Mouse (Mus musculus) left cerebral cortex, postnatal 25 days (tissue): ENCODE data around the gene Ndufs3. TPM values are rescaled to one million over a fixed set of nuclear protein-coding genes. Genes with fewer than 3 reads are reported as not detected.
"Not testable (repeated sequence)": the region's sequence is repeated elsewhere in the genome, so short reads cannot be mapped to it uniquely, and the experiment has no call there.

Source experiments
- DNase-seq, 2 experiments: peaks; one replicate each; pipeline ENCODE4 v3.0.0; 2022; ENCODE audit warnings: low spot score in 2 of 2, mixed read lengths in 1 of 2
- intact Hi-C: fragments of 180-260 bp; cut with DNase I; formaldehyde crosslinking; loops from one replicate; pipeline ENCODE4 v1.15.1; 2025
- total RNA-seq, 2 experiments: library from RNA; stranded (reverse); gene quantifications; 2 replicates each; pipeline ENCODE4 v1.2.3; 2021

Gene Ndufs3
- total RNA-seq, 2 experiments from 2014 or later = 234 to 246 TPM

DNA sequence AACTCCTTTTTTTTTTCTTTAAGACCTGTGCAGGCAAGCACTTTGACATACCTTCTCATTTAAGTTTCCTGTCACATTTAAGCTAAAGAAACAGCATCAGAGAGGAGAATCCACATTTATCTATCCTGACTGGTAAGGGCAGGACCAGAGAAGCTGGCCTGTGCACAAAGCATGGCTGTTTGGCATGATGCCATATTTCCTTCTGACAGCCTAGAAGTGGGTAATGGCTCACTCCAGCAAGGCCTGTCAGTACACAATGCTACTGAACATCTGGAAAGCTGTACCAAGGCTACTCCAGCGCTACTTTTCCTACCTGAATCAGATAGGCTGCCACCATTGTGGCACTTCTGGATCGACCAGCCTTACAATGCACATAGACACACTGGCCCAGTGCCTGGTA lies 9.0 kb upstream of the Ndufs3 start:
- DNase-seq = no peak
- intact Hi-C loops = no loop called here

DNA sequence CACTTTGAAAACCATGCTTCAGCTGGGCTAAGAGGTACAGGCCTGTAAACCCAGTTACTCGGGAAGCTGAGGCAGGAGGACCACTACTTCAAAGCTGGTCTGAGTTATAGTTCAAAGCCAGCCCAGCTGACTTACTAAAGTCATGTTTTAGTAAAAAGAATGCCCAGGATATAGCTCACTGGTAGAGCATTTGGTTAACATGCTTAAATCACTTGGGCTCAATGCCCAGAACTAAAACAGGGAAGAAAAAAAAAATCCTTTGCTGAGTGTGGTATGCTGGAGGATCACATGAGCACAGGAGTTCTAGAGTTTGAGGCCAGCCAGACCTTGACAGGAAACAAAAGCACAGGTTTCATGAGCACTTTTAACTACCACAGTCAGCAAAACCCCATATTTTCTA lies 7.0 kb upstream of the Ndufs3 start:
- intact Hi-C loops = no loop called here
- no peak for DNase-seq

DNA sequence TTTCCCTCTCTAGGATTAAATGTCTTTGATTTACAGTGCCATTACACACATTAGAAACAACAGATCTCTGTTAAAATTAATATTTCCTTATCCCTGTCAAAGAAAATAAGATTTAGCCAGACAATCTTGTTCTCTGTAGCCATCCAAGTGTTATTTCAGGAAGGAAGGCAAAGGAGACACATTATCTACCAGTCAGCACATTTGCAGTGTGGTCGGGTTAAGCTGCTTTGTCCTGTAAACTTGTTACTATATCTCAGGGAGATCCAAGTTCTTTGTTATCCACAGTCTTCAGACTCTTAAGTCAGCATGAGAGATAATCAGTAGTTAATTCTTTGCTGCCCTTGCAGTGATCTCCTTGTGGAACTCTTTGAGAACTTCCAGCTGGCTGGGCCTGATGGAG lies 6.2 kb upstream of the Ndufs3 start:
- DNase-seq = no peak
- intact Hi-C loops = no loop called here

DNA sequence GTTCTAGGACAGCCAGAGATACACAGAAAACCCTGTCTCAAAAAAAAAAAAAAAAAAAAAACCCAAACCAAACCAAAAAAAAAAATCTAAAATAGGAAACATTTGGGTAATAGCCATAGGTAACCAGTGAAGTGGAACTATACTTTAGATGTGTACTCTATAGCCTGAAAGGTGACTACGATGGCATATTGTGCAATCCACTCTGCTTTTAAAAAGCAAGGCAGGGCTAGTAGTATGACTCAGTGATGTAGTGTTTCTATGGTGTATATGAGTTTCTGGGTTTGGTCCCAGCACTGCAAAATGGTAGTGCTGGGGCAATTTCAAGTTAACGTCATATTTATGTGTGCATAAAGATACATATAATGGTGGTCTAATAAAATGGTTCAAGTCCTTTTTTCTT lies 2.1 kb upstream of the Ndufs3 start:
- DNase-seq = no peak
- intact Hi-C loops = no loop called here

DNA sequence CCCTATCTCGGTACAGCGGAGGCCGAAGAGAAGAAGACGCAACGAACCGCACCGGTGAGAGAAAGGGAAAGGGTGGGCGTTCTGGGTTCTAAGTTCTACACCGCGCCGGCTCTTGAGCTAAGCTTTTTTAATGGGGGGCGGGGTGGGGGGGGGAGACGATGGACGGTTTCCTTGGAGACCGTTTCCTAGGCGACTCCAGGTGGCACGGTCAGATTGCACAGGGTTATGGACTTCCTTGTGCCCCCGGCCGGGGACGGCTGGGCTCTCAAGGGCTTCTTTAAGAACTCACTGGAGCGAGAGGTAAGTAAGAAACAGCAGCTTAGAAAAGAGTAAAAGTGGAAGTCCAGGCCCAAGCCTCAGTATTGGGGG lies 213 bp upstream of the Ndufs3 start:
- no peak for DNase-seq
- intact Hi-C loops = loop anchor here (5.0 kb wide), 1 partner anchor 38 kb away; no protein-coding TSS in a partner anchor

DNA sequence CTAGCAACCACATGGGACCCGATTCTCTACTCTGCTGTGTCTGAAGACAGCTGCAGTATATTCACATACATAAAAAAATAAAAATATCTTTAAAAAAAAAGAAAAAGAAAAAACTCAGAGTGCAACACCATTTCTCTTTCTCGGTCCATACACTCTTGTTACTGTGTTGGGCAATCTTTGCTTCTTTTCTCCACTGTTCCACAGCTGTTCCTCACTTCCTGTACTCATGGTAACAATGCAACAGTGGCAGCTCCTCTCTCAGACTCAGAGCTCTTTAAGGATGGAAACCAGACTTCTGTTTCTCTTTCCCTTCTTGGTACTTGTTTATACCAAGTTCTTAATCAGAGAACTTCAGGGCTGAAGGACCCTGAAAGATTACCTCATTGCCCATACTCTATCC lies 1.2 kb downstream of the Ndufs3 start:
- no peak for DNase-seq
- intact Hi-C loops = loop anchor here (5.0 kb wide), 1 partner anchor 36 kb away; no protein-coding TSS in a partner anchor

DNA sequence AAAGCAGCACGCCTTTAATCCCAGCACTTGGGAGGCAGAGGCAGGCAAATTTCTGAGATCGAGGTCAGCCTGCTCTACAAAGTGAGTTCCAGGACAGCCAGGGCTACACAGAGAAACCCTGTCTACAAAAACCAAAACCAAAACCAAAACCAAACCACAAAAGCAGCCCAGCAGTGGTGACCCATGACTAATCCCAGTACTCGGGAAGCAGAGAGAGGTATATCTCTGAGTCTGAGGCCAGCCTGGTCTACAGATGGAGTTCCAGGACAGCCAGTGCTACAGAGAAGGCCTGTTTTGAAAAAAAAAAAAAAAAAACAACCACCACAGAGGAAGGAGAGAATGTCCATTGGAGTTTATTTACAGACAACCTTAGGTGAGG lies 10.3 kb downstream of the Ndufs3 start:
- intact Hi-C loops, DNase-seq: not testable (repeated sequence)

DNA sequence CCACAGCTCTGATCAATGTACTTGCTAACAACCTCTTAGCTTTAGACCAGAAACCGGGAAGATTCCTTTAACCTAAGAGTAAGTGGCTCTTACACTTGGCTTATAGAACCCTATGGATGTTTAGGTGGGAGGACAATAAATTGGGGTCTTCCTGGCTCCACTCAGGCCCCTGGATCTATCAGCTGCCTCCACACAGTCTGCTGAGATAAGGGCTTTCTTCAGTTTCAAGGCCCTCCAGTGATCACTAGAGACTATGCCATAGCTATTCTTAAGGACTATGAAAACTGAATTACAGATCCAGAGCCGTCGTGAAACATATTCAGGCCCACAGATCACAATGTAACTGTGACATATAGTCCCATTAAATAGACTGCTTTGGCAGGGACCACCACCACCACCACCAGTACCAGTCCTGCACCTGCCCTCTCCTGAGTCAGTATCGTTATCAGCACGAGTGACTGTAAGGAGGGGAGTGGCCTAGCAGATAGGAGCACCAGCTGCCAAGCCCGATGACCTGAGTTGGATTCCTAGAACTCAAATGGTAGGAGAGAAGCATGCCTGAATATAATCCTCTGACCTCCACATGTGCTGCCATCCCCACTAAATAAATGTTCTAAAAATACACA lies 10.8 kb downstream of the Ndufs3 start:
- no peak for DNase-seq
- intact Hi-C loops = no loop called here

DNA sequence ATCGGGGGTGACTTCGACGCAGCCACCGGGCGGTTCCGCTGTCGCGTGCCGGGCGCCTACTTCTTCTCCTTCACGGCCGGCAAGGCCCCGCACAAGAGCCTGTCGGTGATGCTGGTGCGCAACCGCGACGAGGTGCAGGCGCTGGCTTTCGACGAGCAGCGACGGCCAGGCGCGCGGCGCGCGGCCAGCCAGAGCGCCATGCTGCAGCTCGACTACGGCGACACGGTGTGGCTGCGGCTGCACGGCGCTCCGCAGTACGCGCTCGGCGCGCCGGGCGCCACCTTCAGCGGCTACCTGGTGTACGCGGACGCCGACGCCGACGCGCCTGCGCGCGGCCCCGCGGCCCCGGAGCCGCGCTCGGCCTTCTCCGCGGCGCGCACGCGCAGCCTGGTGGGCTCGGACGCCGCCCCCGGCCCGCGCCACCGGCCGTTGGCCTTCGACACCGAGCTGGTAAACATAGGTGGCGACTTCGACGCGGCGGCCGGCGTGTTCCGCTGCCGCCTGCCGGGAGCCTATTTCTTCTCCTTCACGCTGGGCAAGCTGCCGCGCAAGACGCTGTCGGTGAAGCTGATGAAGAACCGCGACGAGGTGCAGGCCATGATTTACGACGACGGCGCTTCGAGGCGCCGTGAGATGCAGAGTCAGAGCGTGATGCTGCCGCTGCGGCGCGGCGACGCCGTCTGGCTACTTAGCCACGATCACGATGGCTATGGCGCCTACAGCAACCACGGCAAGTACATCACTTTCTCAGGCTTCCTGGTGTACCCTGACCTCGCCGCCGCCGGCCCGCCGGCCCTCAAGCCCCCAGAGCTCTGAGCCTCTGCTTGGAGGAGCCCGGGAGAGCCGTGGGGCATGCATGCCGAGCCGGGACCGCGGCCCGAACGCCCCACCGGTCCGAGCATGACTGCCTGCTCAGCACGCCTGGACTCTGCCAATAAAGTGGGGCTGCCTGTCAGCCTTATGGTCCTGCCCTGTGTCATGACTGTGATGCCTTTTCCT lies 14.8 kb downstream of the Ndufs3 start:
- intact Hi-C loops = loop anchor here (5.0 kb wide), 1 partner anchor 172 kb away; no protein-coding TSS in a partner anchor

DNA sequence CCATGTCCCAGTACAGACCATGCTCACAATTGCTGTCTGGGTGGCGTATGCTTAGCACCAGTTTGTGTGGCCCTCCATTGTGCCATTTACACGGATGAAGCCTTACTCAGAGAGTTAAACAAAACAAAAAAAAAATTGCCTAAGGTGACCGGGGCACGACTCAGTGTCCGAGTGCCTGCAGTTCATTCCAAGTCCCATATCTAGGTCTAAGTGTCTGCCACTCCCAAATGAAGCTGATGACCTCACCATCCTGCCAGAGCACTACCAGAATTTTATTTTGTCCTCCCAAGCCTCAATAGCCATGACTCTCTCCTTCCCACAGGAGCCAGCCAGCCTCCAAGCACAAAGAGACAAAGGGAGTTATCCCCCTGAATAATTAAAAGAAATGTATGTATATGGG lies 17.0 kb downstream of the Ndufs3 start:
- peak in 1 of 2 experiments; percentile 3 for DNase-seq
- intact Hi-C loops = loop anchor here (2.0 to 5.0 kb wide), 2 partner anchors 17 to 175 kb away; no protein-coding TSS in a partner anchor

More for the DNA sequence above, 14.8 kb downstream of the Ndufs3 start:
- peak in 1 of 2 experiments; percentile 59 for DNase-seq

DNA sequence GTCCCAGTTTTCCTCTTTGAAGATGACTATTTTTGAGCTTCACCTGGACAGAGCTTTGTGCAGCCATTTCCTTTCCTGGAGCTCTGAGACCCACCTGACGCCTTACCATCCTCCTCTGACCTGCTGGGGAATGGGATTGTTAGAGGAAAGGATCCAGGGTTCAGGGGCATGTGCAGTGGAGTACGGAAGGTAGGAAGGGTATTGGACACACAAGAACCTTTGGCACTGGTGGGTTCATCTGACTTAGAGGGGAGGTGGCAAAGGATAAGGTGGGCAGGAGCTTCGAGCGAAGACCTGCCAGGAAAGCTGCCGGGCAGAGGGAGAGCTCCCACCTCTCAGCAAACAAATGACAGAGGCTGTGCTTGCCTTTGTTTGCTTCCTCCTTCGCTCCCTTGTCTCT lies 18.2 kb downstream of the Ndufs3 start:
- no peak for DNase-seq
- intact Hi-C loops = loop anchor here (2.0 to 5.0 kb wide), 2 partner anchors 16 to 176 kb away; no protein-coding TSS in a partner anchor

DNA sequence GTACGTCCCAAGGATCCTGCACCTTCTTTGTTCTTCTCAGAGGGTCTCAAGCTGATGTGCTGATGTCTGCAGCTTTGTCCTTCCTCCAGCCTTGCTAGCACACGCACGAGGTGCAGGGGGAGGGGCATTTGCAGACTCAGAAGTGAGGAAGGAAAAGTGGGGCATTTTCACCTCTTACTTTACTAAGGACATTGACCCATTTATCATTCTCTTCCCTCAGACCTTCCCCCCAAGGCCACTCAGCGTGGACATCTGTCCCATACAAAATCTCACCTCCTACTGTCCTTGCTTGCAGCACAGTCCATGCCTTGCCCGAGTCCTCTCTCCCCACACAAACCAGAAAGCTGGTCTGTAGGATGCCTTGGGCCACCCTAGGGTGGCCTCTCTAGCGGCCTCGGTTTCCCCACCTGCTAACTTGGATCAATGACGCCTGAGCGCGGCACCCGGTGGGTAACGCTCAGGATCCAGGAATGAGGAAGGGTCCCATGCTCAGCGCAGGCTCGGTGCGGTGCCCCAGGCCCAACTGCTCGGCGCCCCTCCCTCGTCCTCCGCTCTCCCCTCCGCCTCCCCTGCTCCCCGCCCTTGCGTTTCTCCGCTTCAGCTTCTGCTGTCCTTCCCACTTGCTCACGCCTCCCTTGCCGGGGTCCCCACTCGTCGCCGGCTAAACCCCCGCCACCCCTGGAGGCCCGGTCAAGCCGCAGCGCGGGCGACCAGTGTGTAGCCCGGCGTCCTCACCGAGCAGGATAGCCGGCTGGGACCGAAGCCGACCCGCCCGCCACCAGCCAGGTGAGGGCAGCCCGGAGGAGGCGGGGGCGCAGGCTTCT lies 19.2 kb downstream of the Ndufs3 start, which contains the start of gene C1qtnf4:
C1qtnf4 (plus strand) TSS at position 643 of the 824 bp plus-strand sequence.
- intact Hi-C loops = loop anchor here (2.0 to 5.0 kb wide), 2 partner anchors 15 to 177 kb away; no protein-coding TSS in a partner anchor

DNA sequence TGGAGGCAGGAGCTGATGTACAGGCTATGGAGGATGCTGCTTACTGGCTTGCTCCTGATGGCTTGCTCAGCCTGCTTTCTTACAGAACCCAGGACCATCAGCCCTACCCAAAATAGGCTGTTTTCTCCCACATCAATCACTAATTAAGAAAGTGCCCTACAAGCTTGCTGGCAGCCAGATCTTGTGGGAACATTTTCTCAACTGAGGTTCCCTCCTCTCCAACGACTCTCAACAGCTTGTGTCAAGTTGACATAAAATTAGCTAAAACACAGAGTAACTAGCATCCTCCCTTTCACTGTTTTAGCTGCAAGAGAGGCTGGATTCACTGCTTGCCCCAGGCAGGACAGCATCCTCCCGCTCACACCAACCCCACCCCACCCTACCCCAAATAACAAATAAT lies 22.8 kb downstream of the Ndufs3 start:
- intact Hi-C loops = no loop called here
- DNase-seq = peak in 1 of 2 experiments; percentile 43

More for the DNA sequence above, 19.2 kb downstream of the Ndufs3 start, which contains the start of gene C1qtnf4:
- peak; percentile 45 to 58 for DNase-seq

DNA sequence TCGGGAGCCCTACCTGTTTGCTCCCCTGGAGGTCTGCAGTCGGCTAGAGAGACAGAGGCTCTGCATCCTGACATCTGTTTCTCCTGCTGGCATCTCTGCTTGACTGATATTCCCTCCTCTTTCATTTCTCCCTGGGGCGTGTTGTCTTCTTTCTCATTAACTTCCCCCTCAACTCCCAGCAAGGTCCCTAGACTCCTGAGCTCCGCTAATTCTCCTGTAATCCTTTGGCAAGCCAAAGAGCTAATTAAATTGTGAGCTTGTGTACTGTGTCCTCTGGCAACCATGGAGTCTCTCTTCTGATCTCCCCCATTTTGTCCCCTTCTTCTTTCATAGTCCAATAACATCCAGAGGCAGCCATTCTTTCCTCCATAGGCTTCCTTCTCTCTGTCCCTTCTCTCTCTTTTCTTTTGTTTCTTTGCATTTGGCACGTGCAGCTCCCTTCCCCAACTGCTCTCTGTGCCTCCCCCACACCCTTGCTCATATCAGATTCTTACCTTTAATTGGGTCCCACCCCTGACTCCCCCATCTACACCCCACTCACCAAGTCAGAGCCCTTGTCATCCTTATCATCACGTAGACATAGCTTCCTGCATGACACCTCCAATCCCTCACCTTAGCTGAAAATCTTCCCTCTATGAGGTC lies 24.4 kb downstream of the Ndufs3 start:
- no peak for DNase-seq
- intact Hi-C loops = no loop called here

DNA sequence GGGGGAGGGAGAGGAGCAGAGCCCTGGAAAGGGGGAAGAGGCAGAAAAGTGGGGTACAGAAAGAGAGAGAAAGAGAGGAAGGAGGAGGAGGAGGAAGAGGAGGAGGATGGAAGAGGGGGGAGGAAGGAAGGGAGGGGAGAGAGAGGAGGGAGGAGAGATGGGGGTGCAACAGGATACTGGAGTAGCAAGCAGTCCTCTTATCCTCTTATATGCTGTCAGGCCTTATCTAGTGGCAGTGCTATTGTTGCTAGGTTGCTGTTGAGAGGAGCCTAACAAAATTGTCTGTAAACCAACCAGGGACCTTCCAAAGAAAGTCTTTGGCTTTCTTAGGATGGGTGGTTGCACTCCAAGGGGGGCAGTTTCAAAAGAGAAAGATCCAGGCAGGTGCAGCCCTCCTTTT lies 25.2 kb downstream of the Ndufs3 start:
- DNase-seq = no peak
- intact Hi-C loops = no loop called here

DNA sequence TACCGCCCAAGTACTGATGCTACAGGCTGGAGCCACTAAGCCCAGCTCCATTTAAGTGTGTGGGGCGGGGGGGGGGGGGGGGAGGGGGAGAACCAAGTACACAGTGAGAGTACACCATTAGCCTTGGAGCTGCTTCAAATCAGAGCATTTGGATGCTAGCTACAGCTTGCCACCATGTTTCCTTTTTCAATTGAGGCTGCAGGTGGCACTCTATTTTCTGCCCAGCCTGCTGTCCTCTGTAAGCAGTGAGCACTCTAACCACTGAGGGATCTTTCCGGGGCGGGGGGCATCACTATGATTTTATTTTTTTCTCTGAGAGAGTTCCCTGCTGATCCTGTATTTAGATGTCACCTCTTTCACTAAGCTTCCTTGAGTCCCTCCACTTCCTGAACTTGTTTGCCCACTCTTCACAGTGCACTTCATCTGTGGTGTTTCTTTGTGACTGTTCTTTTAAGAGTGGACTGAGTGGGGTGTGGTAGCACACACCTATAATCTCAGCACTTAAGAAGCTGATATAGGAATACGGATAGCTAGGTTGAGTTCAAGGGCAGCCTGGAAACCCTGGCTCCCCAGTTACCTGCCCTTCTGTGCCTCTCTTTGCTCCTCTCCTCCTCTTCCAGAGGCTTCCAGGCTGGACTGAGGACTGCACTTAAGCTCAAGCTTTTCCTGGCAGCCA lies 26.9 kb downstream of the Ndufs3 start:
- DNase-seq = no peak
- intact Hi-C loops = no loop called here

DNA sequence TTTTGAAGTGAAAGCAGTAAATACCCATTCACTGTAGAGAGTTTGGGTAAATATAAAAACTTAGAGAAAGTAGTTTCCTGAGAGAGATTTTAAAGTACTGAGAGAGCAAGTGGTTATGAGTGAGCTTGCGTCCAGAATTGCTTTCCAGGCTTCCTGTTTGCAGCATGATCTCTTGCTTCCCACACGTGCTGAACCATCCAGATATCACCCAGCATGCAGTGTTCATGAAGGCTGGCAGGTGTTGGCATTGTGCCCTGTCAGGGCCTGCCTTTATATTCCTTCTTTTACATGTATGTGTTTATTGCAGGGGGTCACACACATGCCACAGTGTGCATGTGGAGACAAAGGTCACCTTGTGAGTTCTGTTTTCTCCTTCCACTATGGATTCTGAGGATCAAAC lies 29.4 kb downstream of the Ndufs3 start:
- intact Hi-C loops = no loop called here
- DNase-seq = no peak

DNA sequence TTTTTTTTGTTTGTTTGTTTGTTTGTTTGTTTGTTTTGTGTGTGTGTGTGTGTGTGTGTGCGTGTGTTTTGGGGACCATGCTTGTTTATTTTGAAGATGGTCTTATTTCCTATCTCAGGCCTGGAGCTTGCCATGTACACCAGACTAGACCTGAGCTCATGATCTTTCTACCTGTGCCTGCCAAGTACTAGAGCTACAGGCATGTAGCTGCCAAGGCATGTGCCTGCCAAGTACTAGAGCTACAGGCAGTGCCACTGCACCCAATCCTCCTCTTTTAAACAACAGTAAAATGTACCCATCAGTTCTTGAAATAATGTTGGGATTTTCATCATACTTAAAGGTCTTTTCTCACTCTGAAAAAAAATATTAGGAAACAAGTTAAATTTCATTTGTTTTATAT lies 30.6 kb downstream of the Ndufs3 start:
- DNase-seq = no peak
- intact Hi-C loops = no loop called here
